Mouse (Mus musculus): ENCODE measurements around the gene Mrpl47. TPM values are rescaled to one million over a fixed set of nuclear protein-coding genes. Genes with fewer than 3 reads are reported as not detected.

Gene Mrpl47
- polyA plus RNA-seq, 1 experiment from 2014 or later: 39.3 TPM

Other genes starting within 250 kb of the Mrpl47 start
- gene Kcnmb3, start 245.4 kb downstream of the Mrpl47 start, polyA plus RNA-seq (2015; fragmentation: Nextera tagmentation; extraction: Ambion mirVana): 0.09 and 0.21 TPM in 2 replicates
- gene Zfp639, start 227.3 kb downstream of the Mrpl47 start, polyA plus RNA-seq (2015; fragmentation: Nextera tagmentation; extraction: Ambion mirVana): 31.8 and 33.0 TPM in 2 replicates
- 11.6 and 16.8 TPM in 2 replicates for gene Mfn1, start 208.1 kb downstream of the Mrpl47 start, polyA plus RNA-seq (2015; fragmentation: Nextera tagmentation; extraction: Ambion mirVana)
- 43.3 and 45.5 TPM in 2 replicates for gene Gnb4, start 121.0 kb downstream of the Mrpl47 start, polyA plus RNA-seq (2015; fragmentation: Nextera tagmentation; extraction: Ambion mirVana)
- gene Actl6a, start 31.3 kb downstream of the Mrpl47 start, polyA plus RNA-seq (2015; fragmentation: Nextera tagmentation; extraction: Ambion mirVana): 164 and 171 TPM in 2 replicates
- 360 and 369 TPM in 2 replicates for gene Ndufb5, start 615 bp downstream of the Mrpl47 start, polyA plus RNA-seq (2015; fragmentation: Nextera tagmentation; extraction: Ambion mirVana)
- gene Usp13, start 79.9 kb upstream of the Mrpl47 start, polyA plus RNA-seq (2015; fragmentation: Nextera tagmentation; extraction: Ambion mirVana): 0.22 and 0.38 TPM in 2 replicates

Data from thymus, postnatal 0 days (tissue).